Mouse (Mus musculus) MEL-GATA-1-ER (cell line): ENCODE data around the gene Rimbp2.

Source experiments
- DNase-seq: peaks from one replicate; pipeline ENCODE4 v3.0.0-alpha.2; 2012; ENCODE audit warnings: low read depth; ENCODE audit errors: extremely low read depth

The Rimbp2 gene

DNA sequence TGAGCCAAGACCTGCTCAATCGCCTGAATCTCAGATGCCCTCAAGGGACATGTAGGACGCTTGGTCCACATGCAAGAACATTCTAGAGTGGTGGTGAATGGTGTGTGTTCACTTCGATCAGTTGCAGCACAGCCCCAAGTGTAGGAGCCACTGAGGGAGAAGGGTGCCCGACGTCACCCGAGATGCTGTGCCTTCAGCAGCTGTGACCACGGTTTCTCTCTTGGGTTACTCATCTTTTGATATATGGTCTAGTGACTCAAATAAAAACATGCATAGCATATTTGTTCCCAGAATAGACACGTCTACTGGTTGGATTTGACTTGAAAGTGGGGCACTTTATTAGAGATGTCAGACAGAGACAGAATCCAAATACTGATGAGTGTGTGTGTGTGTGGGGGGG, 105.5 kb downstream of the Rimbp2 start:
- no peak for DNase-seq

DNA sequence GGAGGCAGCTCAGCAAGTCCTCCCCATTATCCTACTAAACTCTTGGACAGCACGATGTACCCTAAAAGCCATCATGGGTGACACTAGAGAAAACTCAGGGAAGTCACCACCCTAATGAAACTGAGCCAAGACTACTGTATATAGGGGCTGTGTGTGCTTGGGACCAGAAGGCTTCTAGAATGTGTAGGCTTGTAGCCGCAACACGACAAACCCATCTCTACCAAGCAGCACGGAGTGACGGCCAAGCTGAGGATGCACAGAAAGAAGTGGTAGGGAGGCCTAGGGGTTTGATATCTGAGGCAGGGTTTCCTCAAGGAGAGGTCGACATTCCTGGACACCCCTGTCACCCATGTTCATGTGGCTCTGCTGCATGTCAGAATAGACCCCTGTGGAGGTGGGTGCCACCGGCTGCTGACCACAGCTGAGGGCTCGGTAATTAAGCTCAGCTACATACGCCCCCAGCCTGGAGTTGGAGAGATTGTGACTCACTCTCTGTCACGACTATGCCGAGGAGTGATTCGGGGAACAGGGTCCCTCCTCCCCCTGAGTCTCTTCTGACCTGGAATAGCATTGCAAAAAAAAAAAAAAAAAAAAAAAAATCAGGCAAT, 106.7 kb downstream of the Rimbp2 start:
- DNase-seq: no peak

DNA sequence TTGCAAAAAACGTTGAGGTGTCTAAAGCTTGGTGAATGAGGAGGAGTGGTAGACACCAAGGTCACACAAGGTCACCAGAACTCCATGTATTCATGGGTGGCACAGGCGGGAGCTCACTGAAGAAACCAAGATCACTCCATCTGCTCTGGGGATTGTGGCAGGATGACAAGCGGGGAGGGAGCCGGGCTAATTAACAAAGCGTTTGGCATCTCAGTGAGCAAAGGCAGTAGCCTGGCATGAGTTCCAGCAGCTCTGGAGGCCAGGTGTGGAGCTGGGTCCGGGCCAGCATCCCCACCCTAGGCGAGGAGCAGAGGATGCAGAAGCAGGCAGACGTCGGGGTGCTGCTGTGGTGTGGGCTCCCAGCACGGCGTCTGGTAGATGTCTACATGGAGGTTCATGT, 108.3 kb downstream of the Rimbp2 start:
- no peak for DNase-seq

DNA sequence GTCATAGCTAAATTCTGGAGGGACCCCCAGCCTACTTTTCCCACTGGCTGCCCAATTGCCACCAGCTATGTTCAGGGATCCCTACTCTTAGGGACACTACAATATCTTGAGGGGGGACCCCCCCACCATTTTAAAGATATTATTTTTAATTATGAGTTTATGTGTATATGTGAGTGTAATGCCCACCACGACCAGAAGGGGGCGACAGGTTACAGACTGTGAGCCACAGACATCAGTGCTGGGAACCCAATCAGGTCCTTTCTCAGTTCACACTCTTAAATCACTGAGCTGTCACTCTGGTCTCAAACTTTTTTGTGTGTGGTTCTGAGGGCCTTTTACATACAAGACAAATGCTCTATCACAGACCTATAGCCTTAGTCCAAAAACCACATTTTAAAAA, 109.3 kb downstream of the Rimbp2 start:
- DNase-seq: no peak

DNA sequence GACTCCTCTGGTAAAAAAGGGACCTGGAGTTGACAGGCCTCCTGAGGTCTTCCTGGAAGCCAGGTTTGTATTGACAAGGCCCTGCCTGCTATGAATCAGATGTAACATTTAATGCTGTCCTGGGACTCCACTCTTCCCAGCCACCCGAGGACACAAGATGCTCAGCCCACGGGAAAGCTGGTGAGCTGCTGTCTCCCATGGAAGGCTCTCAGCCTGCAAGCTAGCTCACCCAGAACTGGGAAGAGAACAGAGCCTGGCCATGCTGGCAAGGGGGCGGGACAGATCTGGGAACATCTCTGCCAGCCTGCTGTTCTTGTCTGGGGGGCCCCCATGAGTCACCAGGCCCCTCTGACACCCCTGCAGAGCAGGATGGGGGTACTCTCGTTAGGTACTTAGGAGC, 111.7 kb downstream of the Rimbp2 start:
- no peak for DNase-seq

DNA sequence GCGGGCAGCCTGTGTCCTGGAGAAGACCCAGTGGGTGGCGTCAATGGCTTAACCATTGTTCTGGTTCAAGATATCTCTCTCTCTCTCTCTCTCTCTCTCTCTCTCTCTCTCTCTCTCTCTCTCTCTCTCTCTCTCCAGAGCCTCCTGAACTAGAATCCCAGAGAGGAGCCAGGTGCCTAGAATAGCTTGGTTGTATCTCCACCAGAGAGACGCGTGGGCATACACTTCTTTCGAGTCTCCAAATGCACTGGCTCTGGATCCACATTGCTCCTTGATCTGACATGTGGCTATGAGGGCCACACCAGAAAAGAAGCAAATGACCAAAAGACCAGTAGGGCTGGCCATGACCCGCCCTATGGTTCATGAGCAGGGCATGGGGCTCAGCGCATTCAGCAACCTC, 116.2 kb downstream of the Rimbp2 start:
- no peak for DNase-seq

DNA sequence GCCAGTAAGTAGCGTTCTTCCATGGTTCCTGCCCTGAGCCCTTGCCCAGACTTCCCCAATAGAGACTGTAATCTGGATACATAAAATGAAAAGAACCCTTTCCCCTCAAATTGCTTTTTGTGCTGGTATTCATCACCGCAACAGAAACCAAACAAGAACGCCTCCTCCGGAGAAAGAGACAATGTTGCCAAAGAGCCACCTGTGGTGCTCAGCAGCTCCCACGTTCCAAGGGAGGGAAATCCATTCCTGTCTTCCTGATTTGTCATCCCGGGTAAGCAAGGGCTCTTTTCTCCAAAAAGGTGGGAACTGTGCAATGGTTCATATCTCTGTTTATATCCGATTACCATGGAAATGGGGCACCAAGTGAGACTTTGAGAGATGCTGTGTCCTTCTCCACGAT, 119.2 kb downstream of the Rimbp2 start:
- DNase-seq: no peak

DNA sequence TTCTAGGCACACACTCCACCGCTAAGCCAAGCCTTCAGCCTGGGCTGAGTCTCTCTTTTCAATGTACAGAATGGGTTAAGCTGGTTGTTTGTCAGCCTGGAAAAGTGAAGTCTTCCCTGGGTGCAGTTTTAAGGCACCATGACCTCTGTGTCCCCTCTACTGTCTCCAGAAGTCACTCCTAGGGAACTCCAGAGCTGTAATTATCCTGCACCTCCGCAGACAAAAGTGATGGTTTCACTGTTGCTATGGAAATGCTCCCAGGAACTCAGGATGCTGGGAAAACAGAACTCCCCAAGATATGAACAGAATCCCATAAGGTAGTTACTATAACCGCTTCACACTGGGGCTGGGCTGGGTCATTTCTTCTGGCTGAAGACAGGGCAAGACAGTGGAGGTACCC, 130.4 kb downstream of the Rimbp2 start:
- no peak for DNase-seq

DNA sequence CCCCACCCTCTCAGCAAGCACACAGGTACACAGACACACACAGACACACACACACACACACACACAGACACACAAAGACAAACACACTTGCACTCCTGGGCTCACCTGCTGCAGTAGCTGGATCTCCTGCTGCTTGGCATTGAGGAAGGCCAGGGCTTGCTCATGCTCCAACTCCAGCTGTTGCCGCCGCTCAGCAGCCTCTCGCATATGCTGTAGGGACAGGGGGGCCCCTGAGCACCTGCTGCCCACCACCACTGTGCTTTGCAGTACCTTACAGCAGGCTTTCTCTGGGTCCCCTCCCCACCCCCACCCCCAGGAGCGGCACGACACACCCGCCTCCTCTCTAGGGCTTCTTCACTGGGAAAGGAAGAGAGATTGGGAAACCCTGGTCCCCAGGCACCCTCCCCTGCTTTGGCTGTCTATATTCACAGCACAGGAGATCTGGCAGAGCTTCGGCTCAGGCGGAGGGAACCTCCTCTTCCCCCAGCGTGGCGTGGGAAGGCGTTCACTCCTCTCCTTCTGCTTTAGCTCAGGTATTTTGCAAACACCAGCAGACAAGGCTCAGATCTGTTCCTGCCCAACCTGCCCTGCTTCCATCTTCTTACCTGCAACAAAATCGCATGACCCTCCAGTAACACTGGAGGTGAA, 133.5 kb downstream of the Rimbp2 start:
- no peak for DNase-seq

DNA sequence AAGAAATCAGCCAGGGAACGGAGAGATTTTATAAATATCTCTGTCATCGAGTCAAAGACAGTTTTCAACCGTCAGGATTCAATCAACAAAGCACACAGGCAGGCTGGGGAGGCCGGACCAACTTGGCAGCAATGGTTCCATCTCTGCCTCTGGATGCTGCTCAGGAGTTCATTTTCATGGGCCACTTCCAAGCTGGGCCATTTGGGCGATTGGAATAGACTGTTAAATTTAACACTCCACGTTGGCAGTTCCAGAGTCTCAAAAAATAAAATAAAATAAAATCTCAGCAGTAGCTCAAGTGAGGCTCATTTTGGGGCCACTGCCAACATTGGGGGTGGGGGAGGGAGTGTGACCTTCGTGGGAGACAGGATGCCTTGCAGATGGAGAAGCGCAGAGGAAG, 137.7 kb downstream of the Rimbp2 start:
- DNase-seq: no peak

DNA sequence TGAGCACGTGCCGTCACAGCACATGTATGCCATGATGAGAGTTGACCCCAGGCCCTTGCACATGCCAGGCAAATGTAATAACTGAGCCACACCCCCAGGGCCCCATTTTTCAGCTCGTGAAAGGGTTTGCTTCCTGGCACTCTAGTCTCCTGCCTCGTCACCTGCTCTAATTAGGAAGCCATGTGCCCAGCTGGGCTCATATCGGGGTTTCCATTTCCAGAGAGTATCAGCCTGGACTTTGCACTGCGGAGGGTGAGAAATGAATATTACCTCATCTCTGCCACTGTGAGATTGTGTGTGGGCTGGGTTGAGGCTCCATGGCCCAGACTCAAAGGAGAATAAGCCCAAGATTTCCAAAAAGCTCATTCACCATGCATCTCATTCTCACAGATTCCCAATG, 138.2 kb downstream of the Rimbp2 start:
- no peak for DNase-seq

DNA sequence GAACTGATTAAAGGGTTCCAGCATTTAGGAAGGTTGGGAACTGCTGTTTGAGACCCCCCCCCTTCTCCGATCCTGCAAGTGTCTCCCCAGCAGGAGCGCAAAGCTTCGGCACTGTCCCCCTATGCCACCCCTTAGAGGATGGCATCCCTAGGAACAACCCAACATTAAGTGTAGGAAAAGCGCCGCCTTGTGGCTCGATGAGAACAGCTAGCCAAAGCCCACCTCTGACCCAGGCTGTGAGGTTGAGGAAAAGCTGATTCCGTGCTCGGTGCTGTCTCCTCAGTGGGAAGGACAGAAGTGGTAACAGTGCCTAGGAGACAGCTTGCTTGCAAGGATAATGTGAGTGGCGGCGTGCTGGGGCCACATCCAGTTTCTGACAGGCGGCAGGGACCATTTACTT, 140.2 kb downstream of the Rimbp2 start:
- DNase-seq: no peak

DNA sequence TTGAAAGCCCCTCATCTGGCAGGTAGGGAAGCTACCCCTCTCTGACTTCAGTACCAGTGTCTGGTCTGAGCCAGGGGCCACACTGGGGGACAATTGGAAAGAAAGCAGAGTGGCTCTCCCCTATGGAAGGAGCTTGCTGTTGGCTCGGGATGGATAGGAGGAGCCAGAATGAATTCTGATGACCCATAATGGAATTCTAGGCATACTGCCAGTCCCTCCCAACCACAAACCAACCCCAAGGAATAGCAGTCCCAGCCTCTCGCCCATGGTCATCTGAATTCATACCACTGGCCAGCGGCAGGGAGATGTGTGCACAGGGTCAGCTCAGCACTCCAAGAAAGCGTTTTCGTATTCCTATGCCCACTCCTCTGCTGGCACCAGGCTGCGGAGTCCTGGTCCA, 141.9 kb downstream of the Rimbp2 start:
- no peak for DNase-seq

DNA sequence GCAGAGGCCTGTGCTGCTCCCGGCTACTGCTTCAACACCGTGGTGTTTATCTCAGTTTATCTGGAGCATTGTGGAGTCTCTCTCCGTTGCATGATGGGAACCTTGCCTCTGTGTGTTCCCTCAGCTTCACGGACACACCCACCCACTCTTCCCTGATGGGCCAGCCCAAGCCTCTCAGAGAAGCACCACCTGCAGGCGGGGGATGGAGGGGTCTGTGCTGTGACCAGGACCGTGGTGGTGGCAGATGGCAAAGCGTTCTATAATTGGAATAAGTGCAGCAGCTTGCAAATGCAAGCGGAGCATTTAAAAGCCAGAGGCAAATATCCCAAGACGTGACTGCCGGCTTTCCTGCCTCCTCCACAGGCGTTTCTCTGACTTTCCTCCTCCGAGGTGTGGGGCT, 143.3 kb downstream of the Rimbp2 start:
- no peak for DNase-seq

DNA sequence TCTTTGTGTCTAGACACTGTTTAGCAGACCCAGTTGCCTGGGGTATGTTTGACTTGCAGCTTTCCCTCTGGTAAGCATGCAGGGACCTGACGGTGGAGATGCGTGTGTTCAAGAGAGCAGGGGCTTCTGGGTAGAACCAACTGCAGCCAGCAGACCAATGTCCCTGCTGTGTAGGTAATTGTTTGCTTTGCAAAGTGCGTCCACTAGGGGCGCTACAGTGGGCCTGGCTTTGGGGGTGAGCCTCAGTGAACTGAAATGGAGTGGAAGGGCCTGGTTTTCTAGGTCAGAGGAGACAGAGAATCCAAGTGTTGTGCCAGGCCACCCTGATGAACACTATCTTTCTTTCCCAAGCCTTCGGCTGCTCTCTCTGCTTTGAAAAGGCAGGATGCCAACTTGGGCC, 143.9 kb downstream of the Rimbp2 start:
- DNase-seq: no peak

DNA sequence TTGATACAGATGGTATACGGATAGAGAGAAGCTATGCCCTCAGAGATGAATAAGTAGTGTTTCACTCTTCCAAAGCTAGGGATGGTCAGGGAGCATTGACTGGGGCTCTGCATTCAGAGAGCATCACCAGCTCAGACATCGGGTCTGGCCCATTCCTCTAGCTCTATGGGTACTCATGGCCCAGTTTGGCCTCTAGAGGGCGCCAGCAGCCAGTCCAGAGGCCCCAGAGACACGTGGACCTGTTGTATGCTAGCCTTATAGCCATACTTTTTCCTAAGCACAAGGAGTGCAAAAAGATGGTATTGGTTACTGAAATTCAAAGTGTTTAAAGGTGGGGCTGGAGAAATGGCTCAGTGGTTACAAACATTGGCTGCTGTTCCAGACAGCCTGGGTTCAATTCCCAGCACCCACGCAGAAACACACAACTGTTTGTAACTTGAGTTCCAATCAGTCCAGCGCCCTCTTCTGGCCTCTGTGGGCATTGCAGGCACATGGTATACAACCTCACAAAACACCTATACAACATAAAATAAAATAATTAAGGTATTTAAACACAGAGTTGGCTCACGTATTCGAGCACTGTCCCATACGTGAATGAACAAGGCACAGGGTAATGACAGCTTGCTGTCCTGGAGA, 144.6 kb downstream of the Rimbp2 start:
- DNase-seq: no peak

DNA sequence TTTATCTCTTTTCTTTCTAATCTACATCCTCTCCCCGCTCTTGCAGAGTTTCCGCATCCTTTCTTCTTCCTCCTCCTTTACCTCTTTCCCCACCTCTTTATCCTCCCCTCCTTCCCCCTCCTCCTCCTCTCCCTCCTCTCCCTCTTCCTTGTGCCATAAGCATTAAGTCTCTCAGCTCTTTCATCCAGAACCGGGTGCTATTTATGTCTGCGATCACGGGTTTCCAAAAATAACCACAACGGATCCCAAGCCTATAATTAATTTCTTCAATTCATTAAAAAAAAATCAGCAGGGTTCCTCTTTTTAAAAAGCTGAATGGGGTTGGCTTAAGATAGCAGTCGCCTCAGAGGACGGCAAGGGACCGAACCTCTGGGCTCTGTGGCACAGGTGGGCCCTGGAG, 145.9 kb downstream of the Rimbp2 start:
- DNase-seq: no peak

DNA sequence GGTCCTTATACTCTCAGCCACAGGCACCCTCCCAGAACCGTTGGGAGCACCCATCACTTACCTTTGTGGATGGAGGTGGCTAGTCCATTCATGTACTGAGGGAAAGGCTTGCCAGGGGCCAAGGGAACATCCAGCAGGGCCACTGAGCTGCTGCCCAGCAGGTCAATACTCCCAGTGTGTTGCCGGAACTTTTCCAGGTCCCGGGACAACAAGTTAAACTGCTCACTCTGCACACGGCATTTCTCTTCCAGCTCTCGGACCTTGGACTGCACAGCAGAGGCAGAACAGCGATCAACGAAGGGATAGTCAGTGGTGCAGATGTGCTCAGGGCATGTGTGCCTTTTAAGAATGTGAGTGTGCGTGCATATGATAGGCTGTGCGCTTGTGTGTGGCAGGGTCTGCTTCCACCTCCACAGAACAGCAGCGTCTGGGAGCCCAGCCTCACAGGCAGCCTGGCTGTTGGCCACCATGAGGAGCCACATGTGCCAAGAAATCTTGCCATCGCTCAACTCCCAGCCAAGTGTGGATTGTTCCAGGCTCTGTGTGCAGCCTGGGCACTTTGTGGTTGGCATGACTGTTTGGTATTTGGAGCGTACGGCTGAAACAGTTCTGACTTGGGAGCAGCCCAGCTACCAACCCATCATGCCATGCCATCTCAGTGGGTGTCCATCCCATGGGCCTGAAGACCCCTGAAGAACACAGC, 146.8 kb downstream of the Rimbp2 start:
- no peak for DNase-seq

DNA sequence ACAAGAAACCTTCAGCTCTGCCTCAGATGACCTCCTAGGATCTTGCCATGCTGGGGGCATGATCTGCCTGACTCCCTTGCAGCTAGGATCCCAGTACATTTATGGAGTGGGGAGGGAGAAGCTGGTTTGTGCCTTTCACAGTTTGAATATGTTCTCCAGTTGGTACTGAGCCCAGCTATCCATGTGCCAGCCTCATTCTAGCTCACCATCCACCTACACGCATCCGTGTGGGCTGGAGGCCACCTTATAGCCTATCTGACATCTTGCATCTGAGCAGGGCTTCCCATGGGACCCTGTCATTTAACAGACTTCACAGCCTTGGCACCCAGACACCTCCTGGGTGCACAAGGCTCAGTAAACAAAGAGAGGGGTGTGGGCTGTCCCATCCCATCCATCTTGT, 148.2 kb downstream of the Rimbp2 start:
- DNase-seq: no peak

DNA sequence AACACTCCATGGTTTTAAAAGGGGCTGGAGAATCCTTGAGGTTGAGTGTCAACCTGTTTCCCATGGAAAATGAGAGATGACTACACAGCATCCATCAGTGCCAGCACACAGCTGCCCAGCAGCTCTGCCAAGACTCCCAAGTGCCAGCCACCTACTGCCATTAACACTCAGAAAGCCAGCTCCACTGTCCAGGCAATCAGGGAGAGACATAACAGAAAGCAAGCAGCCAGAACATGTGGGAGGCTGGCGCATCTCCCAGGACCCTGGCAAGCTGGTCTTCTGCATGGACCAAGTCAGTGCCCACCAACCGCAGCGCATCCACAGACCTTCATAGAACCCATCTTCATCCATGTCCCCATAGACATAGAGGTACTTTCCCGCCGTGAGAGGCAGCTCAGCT, 152.7 kb downstream of the Rimbp2 start:
- DNase-seq: no peak

DNA sequence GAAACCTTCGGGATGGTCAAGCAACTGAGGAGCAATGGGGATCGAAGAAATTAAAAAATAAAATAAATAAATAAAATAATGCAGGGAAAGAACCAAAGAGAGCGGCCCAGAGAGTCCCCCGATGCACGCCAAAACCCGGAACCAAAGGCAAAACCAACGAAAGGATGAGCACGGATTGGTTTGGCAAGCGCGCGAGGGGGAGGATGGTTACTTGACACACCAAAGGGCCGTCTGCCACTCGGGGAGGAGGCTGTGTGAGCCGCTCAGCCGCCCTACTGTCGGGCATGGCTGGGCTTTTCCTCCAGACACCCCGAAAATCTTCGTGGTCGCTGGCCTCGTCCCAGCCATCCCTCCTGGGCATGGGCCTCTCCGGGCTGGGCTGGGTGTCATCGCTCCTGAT, 171.7 kb downstream of the Rimbp2 start:
- no peak for DNase-seq

DNA sequence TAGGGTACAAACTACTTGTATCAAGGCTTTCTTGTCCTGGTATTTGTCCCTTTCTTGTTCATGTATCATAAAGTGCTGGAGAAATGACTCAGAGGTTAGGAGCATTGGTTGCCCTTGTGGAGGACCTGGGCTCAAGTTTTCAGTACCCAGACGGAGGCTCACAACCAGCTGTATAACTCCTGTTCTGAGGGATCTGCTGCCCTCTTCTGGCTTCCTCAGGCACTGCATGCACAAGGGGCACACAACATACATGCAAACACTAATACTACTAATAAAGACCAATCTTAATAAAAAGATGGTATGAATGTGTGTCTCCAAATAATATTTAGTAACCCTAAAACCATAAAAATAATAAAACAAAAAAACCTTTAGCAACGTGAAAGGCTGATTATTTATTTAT, 176.9 kb downstream of the Rimbp2 start:
- DNase-seq: no peak
